Mouse (Mus musculus) embryonic facial prominence, embryonic 11.5 days (tissue): ENCODE data around the gene Pdcd4. TPM values are rescaled to one million over a fixed set of nuclear protein-coding genes. Genes with fewer than 3 reads are reported as not detected.
A peak's percentile ranks its signal among the peaks of the same experiment; 100 is the strongest.

ENCODE experiments used
- ATAC-seq: fragments of 200-750 bp; cut with Nextera tagmentation; replicated peaks from 2 replicates; pipeline ENCODE4 v1.8.0; 2017; ENCODE audit warnings: low read depth; ENCODE audit not compliant: insufficient number of reproducible peaks, low FRiP score, low TSS enrichment
- DNase-seq: peaks from one replicate; pipeline ENCODE4 v3.0.0-alpha.2; 2015; ENCODE audit warnings: low spot score
- H3K27ac ChIP-seq: fragments of 300-500 bp; sonication (generic); replicated peaks from 2 replicates; pipeline ENCODE4 v1.5.1; 2014; ENCODE audit warnings: mild to moderate bottlenecking, low read depth, low read length, control low read depth
- H3K27me3 ChIP-seq: fragments of 300-500 bp; sonication (generic); 2 replicates; pipeline ENCODE4 v1.6.1; 2014; ENCODE audit warnings: mild to moderate bottlenecking, low read length, moderate library complexity, mixed read lengths; ENCODE audit not compliant: control insufficient read depth, insufficient read depth
- H3K36me3 ChIP-seq: fragments of 300-500 bp; sonication (generic); replicated peaks from 2 replicates; pipeline ENCODE4 v1.6.1; 2014; ENCODE audit warnings: low read depth, mild to moderate bottlenecking, low read length, moderate library complexity, mixed read lengths; ENCODE audit not compliant: control insufficient read depth, insufficient read depth
- H3K4me1 ChIP-seq: fragments of 300-500 bp; sonication (generic); 2 replicates; pipeline ENCODE4 v1.6.1; 2014; ENCODE audit warnings: low read length, mixed read lengths; ENCODE audit not compliant: control insufficient read depth, insufficient read depth
- H3K4me2 ChIP-seq: fragments of 300-500 bp; sonication (generic); 2 replicates; pipeline ENCODE4 v1.6.1; 2014; ENCODE audit warnings: low read depth, mild to moderate bottlenecking, control low read depth, low read length, moderate library complexity
- H3K4me3 ChIP-seq: fragments of 300-500 bp; sonication (generic); 2 replicates; pipeline ENCODE4 v1.5.1; 2014; ENCODE audit warnings: low read depth, low read length, control low read depth
- H3K9ac ChIP-seq: fragments of 300-500 bp; sonication (generic); replicated peaks from 2 replicates; pipeline ENCODE4 v1.6.1; 2014; ENCODE audit warnings: mild to moderate bottlenecking, control low read depth, low read length
- H3K9me3 ChIP-seq: fragments of 300-500 bp; sonication (generic); replicated peaks from 2 replicates; pipeline ENCODE4 v1.6.1; 2016; ENCODE audit warnings: mild to moderate bottlenecking, low read length, inconsistent platforms, mixed read lengths; ENCODE audit not compliant: control insufficient read depth
- WGBS: fragments of 180-500 bp; shearing (Covaris S2); extraction: QIAGEN DNeasy Blood & Tissue Kit; methylation state at CpG from one replicate; pipeline ENCODE4 v1.1.7; 2014; 5-methylcytosine and 5-hydroxymethylcytosine counted together
- polyA plus RNA-seq: library from polyadenylated mRNA; unstranded; fragments of >200 nt; fragmentation: Nextera tagmentation; extraction: Ambion mirVana; gene quantifications from 2 replicates; pipeline ENCODE4 v1.2.1, GENCODE M21; 2014

Pdcd4 gene
- 88.4 and 96.2 TPM in 2 replicates for polyA plus RNA-seq

DNA sequence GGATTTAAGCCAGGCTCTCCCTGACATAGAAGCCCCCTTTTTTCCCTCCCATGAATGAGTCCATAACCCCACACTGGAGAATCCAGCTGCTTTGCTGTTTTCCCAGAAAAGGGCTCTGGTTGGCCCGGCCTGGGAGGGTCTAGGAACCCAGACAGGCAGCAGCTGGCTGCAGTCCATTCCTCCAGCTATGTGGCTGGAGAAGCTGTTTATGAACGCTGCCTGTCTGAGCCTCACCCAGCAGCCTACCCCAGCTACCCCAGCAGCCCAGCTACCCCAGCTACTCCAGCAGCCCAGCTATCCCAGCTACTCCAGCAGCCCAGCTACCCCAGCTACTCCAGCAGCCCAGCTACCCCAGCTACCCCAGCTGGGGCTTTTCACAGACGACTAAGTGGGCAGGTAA is at the start of gene Pdcd4:
Pdcd4 (plus strand) TSS at position 171 of the 400 bp plus-strand sequence.
- WGBS, result 57% methylated on average over 3 of the region's 3 CpGs
- Histone ChIP-seq H3K4me2 (no peak within 1 kb of the TSS), H3K9me3 (no peaks in the 10 kb centered on the region), H3K36me3 (no peaks in the 10 kb centered on the region), H3K27ac (no peak within 1 kb of the TSS), H3K9ac (no peak within 1 kb of the TSS), H3K4me3 (no peak within 1 kb of the TSS), H3K4me1 (no peaks in the 10 kb centered on the region), H3K27me3 (no peaks in the 10 kb centered on the region)
- DNase-seq (no peak), ATAC-seq (no peak)

DNA sequence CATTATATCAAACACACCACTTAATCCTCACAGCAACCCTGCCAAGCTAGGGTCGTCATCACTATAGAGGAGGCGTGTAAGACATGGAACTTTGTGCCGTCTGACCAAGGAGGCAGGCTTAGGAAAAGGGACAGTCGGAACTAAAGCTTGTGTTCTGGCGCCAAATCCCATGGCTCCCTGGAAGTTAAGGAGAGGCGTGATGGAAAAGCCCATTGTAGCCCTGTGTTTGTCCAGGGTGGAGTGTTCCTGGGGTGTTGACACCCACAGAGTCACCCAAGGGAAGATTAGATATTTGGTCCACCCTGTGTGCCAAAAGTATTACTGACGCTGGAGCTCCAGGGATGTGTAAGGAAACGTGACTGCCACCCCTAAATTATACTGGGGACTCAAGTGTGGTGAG is 48.1 kb upstream of the Pdcd4 start:
- no peak for DNase-seq
- H3K36me3 ChIP-seq, result no peaks in the 10 kb centered on the region
- 90% methylated on average over 8 of the region's 8 CpGs for WGBS
- no peak overlapping the region for H3K4me3 ChIP-seq
- no peak overlapping the region for H3K27ac ChIP-seq
- no peaks in the 10 kb centered on the region for H3K27me3 ChIP-seq
- no peak overlapping the region for H3K9ac ChIP-seq
- no peaks in the 10 kb centered on the region for H3K9me3 ChIP-seq
- no peak for ATAC-seq
- H3K4me1 ChIP-seq, result no peaks in the 10 kb centered on the region; the same call in 1 of the 2 replicates
- H3K4me2 ChIP-seq, result no peak overlapping the region

DNA sequence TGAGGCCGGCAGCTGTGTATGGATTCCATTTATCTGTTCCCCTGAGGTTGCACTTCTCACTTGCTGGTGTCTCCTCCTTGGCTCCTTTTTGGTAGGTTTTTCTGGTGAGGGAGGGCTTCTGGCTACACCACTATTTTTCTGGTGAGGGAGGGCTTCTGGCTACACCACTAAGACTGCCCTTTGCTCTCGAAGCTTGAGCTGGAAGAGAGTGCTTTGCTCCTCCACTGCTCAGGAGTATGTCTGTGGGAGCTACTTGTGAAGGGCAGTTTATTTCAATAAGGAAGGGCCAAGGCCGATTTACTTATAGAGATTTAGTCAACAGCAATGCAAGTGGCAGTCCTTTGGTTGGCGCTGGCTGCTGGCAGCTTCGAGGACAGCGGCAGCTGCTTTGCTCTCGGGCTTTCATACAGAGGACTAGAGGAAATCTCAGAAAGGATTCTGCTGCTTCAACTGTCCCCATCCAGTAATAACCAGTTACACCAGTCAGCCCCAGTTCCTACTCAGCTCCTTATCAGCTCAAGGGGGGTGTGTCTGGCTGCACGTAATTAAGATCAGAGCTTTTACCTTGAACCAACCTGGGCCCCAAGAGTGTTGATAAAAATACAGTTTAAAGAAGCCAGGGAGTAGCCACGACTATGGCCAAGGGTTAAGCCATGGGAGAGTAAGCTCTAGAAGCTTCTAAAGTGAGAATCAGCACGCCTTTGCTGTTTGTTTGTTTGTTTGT is 43.6 kb upstream of the Pdcd4 start:
- no peak for DNase-seq
- no peaks in the 10 kb centered on the region for H3K36me3 ChIP-seq
- ATAC-seq, result no peak
- H3K27ac ChIP-seq, result no peak overlapping the region
- peaks cover 2% of the 10 kb centered on the region for H3K4me1 ChIP-seq
- no peaks in the 10 kb centered on the region for H3K27me3 ChIP-seq
- no peak overlapping the region for H3K4me3 ChIP-seq
- H3K4me2 ChIP-seq, result no peak overlapping the region
- no peaks in the 10 kb centered on the region for H3K9me3 ChIP-seq
- 84% methylated on average over 10 of the region's 10 CpGs for WGBS
- no peak overlapping the region for H3K9ac ChIP-seq

DNA sequence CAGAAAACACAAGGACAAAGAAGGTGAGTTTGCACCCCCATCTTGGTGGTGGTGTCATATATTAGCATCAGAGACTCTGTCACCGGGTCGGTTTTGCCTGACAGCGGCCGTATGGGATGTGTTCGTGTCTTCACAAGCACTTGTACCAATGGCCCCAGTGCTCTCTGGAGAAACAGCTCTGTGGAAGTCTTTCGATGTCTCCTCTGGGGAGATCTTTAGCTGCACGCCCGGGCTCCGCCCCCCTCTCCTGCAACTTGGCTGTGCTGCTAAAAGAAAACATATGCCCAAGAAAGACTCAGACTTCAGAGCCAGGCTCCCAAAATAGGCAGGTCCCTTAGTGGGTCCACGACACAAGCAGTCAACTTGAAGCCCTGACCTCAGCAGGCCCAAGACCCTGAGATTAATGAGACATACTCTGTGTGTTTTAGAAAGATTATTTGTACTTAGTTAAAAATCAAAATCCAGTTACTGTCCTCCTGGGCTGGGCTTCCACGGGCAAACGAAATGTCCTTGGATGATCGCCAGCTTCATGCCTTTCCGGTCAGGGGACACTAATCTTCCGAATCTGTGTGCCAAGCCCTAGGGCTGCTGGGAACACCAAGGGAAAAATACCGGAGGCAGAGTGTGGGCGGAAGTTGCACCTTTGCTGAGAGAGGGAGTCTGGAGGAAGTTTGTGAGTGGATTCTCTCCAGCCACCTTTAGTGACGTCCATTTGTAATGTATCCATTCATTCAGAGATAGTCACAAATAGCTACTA is 41.7 kb upstream of the Pdcd4 start:
- ATAC-seq (no peak; the same call in 1 of the 2 replicates), DNase-seq (peak; percentile 78)
- Histone ChIP-seq H3K9ac (no peak overlapping the region), H3K9me3 (no peaks in the 10 kb centered on the region), H3K36me3 (no peaks in the 10 kb centered on the region), H3K4me1 (peaks cover 2% of the 10 kb centered on the region), H3K4me2 (peak overlapping the region; percentile 4; the same call in 1 of the 2 replicates), H3K27me3 (no peaks in the 10 kb centered on the region), H3K4me3 (no peak overlapping the region), H3K27ac (peak overlapping the region; percentile 47)
- WGBS, result 44% methylated on average over 18 of the region's 18 CpGs

DNA sequence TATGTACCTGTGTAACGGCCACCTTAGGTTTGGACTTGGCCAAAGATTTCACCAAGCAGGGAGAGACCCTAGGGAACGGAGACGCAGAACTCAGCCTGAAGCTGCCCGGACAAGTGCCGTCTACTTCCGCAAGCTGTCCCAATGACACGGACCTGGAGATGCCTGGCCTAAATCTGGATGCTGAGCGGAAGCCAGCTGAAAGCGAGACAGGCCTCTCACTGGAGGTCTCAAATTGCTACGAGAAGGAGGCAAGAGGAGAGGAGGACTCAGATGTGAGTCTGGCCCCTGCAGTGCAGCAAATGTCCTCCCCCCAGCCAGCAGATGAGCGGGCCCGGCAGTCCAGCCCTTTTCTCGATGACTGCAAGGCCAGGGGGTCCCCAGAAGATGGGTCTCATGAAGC is 40.7 kb upstream of the Pdcd4 start:
- no peaks in the 10 kb centered on the region for H3K27me3 ChIP-seq
- DNase-seq (no peak), ATAC-seq (no peak)
- H3K36me3 ChIP-seq, result no peaks in the 10 kb centered on the region
- no peaks in the 10 kb centered on the region for H3K9me3 ChIP-seq
- 73% methylated on average over 13 of the region's 13 CpGs for WGBS
- H3K4me3 ChIP-seq, result no peak overlapping the region
- 0 out of 2 replicates have a peak overlapping the region, but pooled peaks have one; percentile 20 for H3K27ac ChIP-seq
- H3K4me2 ChIP-seq, result no peak overlapping the region
- no peak overlapping the region for H3K9ac ChIP-seq
- peaks cover 2% of the 10 kb centered on the region for H3K4me1 ChIP-seq

DNA sequence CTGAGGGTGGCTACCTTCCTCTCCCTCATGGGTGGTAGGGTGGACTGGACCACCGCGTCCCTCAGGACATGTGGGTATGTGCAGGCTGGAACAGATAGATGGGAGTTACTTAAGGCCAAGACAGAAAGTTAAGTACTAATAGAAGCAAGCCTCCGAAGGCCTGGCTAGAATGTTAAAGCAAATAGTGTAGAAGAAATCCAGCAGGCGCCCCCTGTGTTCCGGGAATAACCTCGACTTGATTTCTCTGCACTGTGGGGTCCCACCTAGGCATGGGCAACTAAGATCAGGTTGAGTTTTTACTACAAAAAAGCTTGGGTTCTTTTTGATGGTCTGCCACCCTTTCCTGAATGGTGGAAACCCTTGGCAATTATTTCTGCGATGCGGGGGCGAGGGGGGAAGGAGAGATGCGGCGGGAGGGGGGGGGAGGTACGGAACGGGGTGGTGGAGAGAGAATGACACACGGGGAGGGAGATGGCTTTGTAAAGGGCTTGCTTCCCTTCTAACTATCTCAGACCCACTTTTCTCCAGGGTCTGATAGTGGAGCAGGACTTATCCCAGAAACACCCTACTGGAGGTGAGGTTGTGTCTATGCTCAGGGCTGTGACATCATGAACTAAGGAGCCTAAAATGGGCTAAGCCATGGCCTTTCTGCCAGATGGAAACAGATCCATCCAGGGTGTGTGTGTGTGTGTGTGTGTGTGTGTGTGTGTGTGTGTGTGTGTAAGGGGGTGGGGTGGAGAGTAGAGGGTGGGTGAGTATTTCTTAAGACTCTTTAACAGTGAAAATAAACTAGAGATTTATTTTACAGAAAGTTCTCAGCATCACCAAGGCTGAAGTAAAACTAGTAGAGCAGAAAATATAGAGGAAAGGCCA is 40.0 kb upstream of the Pdcd4 start:
- H3K4me2 ChIP-seq, result no peak overlapping the region
- 80% methylated on average over 14 of the region's 14 CpGs for WGBS

DNA sequence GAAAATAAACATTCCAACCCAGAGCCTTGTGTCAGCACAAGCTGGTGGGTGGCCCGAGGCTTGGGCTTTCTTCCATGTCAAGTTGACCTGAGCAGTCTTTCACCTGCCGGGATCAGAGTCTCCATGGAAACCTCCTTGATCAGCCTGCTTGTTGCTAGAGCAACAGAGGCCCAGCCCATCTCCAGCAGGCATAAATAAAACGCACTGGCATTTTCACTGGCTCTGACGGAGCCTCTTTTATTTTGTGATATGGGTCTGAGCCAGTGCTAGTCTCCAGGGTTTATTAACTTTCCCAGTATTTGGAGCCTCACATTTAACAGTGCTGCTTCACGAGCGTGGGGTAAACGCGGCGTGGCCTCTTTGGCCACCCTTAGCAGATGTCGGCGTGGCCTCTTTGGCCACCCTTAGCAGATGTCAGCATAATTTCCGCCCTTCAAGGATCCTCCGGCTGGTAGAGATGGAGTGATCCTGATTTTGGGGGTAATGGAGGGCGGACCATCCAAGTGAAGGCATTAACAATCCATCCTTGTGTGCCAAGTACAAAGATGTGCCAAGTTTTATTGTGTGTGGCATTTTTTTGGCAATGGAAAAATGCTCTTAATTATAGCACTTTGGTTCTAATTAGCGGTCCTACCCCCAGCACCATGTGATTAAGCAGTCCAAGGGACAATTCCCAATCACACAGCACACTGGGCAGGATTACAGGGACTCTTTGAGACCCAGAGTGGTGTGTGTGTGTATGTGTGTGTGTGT is 39.2 kb upstream of the Pdcd4 start:
- H3K27ac ChIP-seq, result peak overlapping the region; percentile 10; the same call in 1 of the 2 replicates
- DNase-seq, result peak; percentile 78
- ATAC-seq, result peak; percentile 76
- no peaks in the 10 kb centered on the region for H3K36me3 ChIP-seq
- no peaks in the 10 kb centered on the region for H3K9me3 ChIP-seq
- no peak overlapping the region for H3K9ac ChIP-seq
- peak overlapping the region; percentile 14; the same call in 1 of the 2 replicates for H3K4me2 ChIP-seq
- H3K27me3 ChIP-seq, result no peaks in the 10 kb centered on the region
- 48% methylated on average over 15 of the region's 15 CpGs for WGBS
- H3K4me3 ChIP-seq, result no peak overlapping the region
- peaks cover 2% of the 10 kb centered on the region for H3K4me1 ChIP-seq

More for the DNA sequence above, 40.0 kb upstream of the Pdcd4 start:
- Histone ChIP-seq H3K9me3 (no peaks in the 10 kb centered on the region), H3K4me1 (peaks cover 2% of the 10 kb centered on the region), H3K27ac (0 out of 2 replicates have a peak overlapping the region, but pooled peaks have one; percentile 20), H3K4me3 (no peak overlapping the region), H3K9ac (no peak overlapping the region), H3K36me3 (no peaks in the 10 kb centered on the region), H3K27me3 (no peaks in the 10 kb centered on the region)
- DNase-seq, result no peak
- peak; percentile 10; the same call in 1 of the 2 replicates for ATAC-seq
